Mouse (Mus musculus) layer of hippocampus, adult 9-10 months (tissue): Measurements from ENCODE around the gene Slc11a2.
A peak's percentile ranks its signal among the peaks of the same experiment; 100 is the strongest.
"Not testable (repeated sequence)": the region's sequence is repeated elsewhere in the genome, so short reads cannot be mapped to it uniquely, and the experiment has no call there.

Source experiments
- DNase-seq: peaks from one replicate; pipeline ENCODE4 v3.0.0; 2022; ENCODE audit warnings: low spot score

The Slc11a2 gene

DNA sequence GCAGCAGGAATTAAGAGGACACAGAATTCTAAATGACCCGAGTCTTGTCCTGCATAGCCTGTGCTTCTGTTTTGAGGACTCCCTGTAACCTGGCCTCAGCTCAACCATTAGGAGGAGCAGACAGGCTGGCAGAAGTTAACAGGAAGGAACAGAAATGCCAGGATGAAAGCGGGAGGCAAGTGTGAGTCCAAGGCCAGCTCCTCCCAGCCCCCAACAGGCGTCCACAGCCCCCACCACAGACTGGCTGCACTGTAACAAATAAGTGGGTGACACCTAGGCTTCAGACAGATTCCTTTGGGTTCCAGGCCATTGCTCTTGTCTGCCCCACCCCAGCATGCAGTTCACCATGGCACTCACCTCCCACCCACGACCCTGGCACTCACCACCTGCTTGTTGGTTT, 22.1 kb downstream of the Slc11a2 start:
- DNase-seq = no peak

DNA sequence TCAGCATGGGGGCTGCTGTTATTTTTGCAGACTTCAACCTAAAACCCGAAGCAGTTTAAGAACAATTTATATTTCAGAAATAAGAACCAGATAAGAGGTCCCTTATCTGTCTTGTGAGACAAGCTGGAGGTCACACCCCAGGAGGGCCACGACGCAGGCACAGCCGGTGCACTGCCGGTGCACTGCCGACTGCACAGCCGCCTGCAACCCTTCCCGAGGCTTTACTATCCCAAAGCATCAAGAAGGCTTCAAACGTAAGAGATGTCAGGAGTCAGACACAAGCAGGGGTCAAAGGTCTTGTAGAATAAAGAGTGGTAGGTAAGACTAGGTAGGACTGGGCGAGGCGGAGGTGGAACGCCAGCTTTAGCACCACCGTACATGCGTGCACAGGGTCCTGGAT, 22.5 kb downstream of the Slc11a2 start:
- DNase-seq = no peak

DNA sequence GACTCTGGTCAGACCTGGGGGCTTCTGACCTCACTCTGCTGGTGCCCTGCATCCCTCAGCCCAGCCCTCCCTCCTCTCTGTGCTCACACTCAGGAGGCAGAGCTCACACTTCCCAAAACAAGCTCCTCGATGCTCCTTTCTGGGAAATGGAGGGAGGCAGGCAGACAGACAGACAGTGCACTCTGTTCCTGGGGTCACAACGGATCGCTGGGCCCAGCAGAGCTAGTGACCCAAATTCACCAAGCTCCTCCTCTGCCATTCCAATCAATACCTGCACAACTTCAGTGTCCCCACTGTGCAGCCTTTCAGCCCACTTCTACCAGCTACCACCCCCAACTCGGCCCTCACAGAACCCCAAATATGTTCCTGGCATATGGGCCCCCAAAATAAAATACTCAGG, 23.1 kb downstream of the Slc11a2 start:
- DNase-seq = no peak

DNA sequence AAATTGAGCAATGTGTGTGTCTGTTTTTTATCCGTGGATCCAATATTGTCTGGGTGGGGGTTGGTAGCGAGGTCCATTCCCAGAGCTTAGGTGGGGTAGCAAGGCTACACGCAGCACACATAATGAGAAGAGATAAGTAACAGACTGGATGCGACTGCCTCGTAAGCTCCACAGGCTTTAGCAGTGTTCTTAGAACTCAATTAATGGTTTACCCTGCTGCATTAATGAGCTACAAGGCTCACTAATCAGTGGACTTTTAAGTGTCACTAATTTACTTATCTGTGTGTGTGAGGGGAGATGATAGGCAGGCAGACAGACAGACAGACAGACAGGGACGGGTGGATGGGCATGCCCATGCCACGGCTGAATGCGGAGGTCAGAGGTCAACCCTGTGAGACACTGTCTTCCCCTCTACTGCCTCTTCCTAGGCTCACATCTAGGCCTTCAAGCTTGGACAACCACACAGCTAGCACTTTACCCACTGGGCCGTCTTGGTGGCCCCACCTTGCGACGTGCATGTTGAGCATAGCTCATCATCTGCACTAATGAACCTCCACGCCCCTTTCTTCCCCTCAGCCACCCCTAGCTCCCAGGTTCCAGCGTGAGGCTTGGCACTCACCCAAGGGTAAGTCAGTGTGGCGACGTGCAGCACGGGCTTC, 24.2 kb downstream of the Slc11a2 start:
- no peak for DNase-seq

DNA sequence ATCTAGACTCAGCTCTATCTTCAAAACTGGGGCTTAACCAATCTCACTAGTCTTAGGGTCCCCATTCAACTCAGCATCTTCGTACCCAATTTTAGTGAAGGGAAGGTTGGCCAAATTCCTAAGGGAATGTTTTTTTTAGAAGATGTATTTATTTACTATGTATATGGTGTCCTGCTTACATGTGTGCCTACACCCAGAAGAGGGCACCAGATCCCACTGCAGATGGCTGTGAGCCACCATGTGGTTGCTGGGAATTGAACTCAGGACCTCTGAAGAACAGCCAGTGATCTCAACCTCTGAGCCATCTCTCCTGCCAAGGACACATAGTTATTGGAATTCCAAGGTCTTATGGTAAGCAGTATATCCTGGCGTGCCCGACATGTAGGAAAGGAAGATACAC, 29.3 kb downstream of the Slc11a2 start:
- DNase-seq = no peak

DNA sequence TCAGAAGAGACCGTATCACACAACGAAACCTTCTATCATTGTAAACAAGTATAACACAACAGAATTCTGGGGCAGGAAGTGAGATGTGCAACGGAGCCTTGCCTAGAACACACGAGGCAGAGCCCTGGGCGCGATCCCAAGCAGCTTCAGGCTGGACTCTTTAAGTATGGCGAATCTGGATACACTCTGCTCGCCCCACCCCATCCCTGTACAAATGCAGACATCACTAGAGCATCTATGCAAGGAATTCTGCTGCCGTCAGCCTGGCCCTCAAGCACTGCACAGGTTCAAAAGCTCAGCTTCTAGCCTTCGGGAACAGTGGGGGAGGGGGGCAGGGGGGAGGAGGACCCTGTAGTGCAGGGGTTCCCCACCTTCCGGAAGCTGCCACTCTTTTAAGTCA, 31.9 kb downstream of the Slc11a2 start:
- no peak for DNase-seq

DNA sequence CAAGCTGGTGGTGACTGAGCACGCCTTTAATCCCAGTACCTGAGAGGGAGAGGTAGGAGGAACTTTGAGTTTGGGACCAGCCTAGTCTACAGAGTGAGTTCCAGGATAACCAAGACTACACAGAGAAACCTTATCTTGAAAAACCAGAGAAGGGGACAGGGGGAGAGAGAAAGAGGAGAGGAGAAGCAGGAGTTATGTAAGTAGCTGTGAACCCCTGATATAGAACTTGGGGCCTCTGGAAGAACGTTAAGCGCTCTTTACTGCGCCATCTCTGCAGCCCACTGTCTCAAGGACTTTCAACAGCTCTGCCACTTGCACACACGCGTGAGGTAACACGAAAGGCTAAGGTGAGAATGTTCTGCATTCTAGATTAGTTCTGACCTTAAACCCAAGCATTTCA, 33.3 kb downstream of the Slc11a2 start:
- no peak for DNase-seq

DNA sequence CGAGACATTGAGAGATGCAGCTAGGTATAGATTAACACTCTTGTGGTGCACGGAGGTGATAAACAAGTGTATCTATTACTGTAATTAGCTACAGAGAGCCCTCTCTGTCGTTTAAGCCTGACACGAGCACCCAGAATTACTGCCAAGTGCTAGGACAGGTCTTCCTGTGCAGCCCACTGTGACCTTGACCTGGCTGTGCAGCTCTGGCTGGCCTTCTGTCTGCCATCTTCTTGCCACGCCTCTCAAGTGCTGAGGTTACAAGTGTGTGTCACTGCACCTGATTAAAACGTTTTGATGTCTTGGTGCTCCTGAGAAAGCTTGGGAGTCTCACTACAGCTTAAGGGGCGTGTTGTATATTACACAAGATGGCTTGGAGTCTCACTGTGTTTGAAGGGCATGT, 33.8 kb downstream of the Slc11a2 start:
- no peak for DNase-seq

DNA sequence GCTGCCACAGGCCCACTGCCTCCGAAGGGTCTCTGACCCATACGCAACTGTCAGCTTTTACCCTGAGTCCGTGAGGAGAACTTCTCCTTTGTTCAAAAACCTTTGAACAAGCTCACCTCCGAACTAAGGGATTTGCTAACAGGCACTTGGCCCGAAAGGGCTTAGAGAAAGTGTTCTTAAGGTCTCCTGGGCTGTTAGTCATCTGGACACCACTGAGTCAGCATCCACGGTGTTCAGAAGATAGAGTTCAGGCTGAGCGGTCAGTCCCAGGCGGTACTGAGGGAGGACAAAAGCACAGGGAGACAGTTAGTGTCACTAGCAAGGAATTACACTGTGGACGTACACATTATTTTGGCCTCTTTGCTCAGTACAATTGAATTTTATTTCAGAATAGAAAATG, 36.0 kb downstream of the Slc11a2 start:
- no peak for DNase-seq

DNA sequence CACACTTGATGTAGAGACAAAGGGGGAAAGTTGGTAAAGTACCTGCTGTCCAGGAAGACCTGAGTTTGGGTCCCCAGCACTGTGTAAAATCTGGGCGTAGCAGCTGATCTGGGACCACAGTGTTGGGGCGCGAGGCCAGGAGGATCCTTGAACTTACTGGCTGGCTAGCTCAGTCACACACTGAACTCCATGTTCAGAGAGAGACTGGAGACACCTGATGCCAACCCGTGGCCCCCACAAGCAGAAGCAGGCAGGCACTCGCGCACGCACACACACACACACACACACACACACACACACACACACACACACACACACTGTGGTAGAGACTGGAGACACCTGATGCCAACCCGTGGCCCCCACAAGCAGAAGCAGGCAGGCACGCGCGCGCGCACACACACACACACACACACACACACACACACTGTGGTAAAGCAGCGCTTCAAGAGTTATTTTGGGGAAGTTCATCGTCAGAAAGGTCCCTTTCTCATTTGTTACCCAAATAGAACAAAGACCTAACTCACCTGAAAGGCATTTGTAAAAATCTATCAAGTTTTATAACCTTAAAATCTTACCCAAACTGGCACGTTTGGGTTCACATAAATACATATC, 36.5 kb downstream of the Slc11a2 start:
- no peak for DNase-seq

DNA sequence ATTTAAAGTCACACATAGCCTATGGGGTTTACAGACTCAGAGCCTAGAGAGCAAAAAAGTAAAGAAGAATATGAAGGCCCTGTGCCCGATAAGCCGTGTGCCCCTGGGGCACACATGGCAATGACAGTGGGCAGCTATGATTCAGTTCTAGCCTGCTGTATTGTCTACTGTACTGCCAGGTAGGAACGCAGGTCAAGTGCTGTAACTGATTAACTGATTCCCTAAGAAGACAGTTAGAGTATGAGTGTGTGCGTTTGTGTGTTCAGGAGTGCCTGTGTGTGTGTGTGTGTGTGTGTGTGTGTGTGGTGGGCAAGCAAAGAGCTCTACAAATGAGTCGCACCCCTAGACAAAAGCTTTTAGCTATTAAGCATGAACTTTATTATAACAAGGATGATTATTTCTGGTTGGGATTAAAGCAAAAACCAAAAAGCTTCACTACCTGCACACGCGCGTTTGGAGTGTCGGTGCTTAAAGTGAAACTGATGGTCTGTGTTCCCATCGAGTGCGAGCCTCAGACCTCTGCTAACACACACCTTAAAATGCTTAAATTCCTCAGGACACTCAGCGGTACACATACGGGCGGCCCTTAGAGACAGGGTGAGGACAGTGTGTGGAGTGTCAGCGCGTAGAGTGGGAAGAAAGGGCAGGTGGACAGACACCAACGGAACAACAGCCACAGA, 37.2 kb downstream of the Slc11a2 start:
- DNase-seq = no peak

DNA sequence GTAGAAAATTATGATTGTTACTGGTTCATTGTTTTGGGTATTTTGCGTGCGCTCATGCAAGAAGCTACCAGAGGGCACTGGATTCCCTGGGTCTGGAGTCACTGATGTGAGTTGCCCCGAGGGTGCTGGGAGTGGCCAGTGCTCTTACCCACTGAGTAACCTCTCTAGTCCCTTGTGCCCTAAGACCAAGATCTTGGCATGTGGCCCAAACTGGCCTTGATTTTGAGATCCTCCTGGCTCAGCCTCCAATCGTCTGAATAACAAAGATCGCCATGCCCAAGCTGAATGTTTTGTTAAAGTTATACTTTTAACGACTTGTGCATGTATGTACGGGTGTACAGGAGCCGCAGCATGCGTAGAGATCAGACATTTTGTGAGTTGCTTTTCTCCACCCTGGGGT, 39.2 kb downstream of the Slc11a2 start:
- no peak for DNase-seq

DNA sequence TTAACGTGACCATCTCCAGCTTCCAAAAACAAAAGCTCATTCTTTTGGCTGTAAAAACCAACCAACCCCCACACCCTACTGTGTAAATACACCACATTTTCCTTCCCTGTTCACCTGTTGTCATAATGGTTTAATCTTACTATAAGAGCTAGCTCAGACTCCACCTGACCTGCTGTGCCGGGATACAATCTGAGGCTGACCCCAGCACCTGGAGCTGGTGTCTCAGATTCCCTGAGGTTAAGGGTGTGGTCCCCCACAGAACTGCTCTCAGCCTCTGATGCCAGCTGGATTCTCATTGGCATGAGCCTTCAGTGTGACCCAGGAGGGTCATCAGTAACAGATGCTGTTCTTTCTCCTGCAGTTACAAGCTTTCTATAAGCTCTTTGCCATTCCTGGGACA, 44.8 kb downstream of the Slc11a2 start:
- no peak for DNase-seq

DNA sequence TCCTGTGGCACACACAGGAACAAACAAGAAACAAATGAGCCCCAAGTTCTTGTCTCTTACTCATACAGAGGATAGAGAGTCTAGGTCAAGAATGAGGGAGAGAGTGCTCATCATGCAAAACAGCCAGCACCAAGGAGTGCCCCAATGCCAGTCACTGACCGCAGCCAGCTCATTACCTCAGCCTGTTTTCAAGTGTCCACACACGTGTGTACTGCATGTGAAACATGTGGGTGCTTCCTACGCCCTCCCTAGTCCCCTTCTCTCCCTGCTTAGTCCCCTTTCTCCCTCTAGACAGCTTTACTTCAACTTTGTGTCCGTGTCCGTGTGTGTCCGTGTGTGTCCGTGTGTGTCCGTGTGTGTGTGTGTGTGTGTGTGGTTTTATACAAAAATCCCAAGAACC, 45.2 kb downstream of the Slc11a2 start:
- DNase-seq = no peak

DNA sequence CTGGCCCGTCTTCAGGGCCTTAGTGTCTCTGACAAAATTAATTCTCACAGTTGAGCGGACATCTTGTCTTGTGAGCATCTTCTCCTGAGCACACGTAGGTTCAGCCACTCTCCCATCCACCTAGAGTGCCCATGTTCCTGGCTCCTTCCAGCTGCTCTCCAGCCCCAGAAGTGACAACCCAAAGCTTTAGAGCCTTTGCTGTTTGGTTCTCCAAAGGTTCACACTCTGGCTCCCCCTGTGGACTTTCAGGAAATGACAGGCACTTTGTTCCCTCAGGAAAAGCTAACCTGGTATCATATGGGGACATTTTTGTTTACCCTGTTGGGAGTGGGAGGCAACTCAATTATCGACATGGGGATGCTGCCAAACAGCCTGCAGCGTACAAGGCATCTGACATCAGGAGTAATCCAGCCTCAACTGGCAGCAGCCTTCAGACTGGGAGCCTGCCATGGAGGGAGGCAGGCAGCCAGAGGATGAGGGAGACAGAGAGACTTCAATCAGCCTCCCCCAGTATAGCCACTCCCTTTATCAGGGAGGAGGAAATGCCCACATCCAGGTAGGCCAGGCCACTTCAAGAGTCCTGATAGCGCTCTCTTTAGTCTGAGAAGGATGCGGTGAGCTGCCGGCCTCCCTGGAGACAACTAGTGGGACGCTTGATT, 46.9 kb downstream of the Slc11a2 start:
- peak; percentile 6 for DNase-seq

DNA sequence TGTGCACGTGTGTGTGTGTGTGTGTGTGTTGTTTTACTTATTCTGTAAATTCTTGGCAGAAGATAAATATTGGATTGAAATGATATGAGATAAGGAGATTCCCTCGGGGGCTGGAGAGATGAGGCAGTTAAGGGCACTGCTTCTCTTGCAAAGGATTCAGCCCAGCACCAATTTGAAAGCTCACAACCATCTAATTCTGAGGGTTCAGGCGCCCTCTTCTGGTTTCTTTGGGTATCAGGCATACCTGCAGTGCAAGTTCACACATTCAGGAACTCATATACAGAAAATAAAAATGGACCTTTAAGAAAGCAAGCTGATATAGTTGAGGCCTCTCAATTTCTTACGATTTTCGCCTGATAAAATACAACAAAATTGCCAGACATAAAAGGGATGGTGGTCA, 49.8 kb downstream of the Slc11a2 start:
- peak; percentile 72 for DNase-seq

DNA sequence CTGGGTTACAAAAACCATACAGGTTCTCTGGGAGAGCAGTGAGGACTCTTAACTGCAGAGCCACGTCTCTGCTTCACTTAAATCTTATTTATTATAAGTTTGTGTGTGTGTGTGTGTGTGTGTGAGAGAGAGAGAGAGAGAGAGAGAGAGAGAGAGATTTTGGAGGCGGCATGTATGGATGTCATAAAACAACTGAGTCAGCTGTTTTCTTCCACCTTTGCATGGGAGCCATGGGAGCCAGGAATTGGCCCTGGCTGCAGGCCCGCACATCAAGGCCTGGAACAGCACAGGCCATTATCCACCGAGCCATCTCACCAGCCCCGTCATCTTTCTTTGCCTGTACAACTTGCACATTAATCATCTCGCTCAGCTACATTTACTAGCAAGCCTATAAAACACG, 57.8 kb downstream of the Slc11a2 start:
- no peak for DNase-seq

DNA sequence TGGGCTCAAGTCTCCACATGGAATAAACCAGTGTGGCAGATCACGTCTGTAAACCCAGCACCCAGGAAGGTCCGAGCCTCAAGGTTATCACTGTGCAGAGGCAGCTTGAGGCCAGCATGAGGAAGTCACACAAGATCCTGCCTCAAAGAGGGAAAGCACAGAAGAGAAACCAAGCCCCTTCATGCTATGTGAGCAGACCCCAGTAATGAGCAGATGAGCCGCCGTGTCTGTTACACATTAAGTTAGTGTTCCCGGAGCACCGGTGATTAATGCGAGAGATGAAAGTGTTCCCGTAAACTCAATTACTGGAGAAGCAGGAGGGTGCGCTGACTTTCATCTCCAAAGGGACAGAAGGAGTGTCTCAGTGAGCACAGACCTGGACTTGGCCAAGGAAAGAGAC, 58.9 kb downstream of the Slc11a2 start:
- DNase-seq = not testable (repeated sequence)

DNA sequence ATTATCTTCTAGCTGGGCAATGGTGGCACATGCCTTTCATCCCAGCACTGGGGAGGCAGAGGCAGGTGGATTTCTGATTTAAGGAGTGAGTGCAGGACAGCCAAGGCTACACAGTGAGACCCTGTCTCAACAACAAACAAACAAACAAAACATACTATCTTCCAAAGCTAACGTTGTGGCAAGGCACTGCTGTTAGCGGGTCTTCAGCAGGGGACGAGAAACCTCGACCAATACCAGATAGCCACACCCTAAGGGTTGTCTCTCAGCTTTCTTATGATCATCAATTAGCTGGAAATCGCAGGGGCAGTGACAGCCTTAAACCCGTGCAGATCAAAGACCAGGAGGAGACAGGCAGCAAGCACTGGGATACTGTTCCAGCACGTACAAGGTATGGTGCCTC, 60.6 kb downstream of the Slc11a2 start, which contains the start of gene Higd1c:
Gene Higd1c (plus strand): TSS at position 301 of the 400 bp plus-strand sequence.
- DNase-seq = no peak

DNA sequence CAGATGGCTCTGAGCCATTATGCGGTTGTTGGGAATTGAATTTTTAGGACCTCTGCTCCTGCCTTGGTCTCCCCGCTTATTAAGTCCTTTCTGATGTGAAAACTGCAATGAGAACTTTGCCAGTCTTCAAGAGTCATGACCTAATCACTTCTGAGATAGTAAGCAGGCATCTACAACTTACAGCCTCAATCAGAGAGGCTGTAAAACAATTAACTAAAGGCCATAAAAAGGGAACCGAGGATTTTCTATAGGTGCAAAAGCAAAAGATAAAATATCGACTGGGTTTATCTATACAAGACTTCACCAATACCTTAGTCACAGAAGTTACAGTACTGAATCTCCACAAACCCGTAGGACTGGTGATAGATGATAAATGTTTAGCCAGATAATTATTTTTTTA, 69.0 kb downstream of the Slc11a2 start:
- no peak for DNase-seq

DNA sequence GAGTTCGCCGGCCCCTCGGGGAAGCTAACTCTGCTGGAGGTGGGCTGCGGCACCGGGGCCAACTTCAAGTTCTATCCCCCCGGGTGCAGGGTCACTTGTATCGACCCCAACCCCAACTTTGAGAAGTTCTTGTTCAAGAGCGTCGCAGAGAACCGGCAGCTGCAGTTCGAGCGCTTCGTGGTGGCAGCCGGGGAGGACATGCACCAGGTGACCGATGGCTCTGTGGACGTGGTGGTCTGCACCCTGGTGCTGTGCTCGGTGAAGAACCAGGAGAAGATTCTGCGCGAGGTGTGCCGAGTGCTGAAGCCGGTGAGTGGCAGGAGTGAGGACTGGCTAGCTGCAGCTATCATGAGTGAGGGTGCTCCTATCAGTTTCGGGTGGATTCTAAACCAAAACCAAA, 71.5 kb downstream of the Slc11a2 start:
- not testable (repeated sequence) for DNase-seq

DNA sequence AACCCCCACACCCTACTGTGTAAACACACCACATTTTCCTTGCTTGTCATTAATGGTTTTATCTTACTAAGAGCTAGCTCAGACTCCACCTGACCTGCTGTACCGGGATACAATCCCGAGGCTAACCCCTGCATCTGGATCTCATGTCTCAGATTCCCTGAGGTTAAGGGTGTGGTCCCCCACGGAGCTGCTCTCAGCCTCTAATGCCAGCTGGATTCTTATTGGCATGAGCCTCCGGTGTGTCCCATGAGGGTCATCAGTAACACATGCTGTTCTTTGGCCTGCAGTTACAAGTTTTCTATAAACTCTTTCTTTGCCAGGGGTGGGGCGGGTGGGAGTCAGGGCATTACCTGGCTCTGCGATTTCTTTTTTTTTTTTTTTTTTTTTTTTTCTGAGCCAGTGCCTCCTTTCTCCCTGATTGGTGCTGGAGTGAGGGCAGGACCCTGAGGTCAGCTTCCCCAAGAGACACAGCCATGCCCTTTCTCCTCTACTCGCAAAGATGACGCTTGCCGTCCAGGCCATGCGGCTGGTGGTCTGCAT, 72.1 kb downstream of the Slc11a2 start, which contains the start of the genes Methig1 and Mettl7a2:
Gene Methig1 (plus strand): TSS at position 439 of the 540 bp plus-strand sequence.
Gene Mettl7a2 (plus strand): TSS at position 490 of the 540 bp plus-strand sequence.
- no peak for DNase-seq
